Mouse (Mus musculus) fibroblast of lung, adult 2 months (primary cell): ENCODE measurements at regions not wholly inside any gene's neighbourhood (a gene's known extent, or its start where the extent isn't known, plus 50 kb on each side); places are given as distances from the start of the nearest gene placed in this dataset.

Source experiments
- DNase-seq: peaks from one replicate; pipeline ENCODE4 v3.0.0-alpha.2; 2011; ENCODE audit warnings: low read depth

- DNase-seq, result no peak
These were observed 70.7 kb downstream of the Setd4 start for GRCm38 (mm10) chr16:93533205-93533604.

- DNase-seq, result no peak
These were observed 71.9 kb downstream of the Setd4 start for GRCm38 (mm10) chr16:93531937-93532336.

GRCm38 (mm10) chr16:93522485-93522884, 81.4 kb downstream of the Setd4 start:
- DNase-seq, result no peak

GRCm38 (mm10) chr16:93520481-93520880, 83.4 kb downstream of the Setd4 start:
- peak; percentile 46 for DNase-seq

GRCm38 (mm10) chr16:93518620-93519019, 85.2 kb downstream of the Setd4 start:
- no peak for DNase-seq

- no peak for DNase-seq
These were observed 87.1 kb downstream of the Setd4 start for GRCm38 (mm10) chr16:93516793-93517192.

GRCm38 (mm10) chr16:93515456-93515941, 88.4 kb downstream of the Setd4 start:
- no peak for DNase-seq

GRCm38 (mm10) chr16:93513616-93514041, 90.2 kb downstream of the Setd4 start:
- DNase-seq, result no peak

- DNase-seq, result no peak
These were observed 91.9 kb downstream of the Setd4 start for GRCm38 (mm10) chr16:93511988-93512387.

- DNase-seq, result no peak
These were observed 92.3 kb downstream of the Setd4 start for GRCm38 (mm10) chr16:93511517-93511916.

- no peak for DNase-seq
These were observed 105.1 kb downstream of the Setd4 start for GRCm38 (mm10) chr16:93498800-93499199.

GRCm38 (mm10) chr16:93493337-93494002, 110.4 kb downstream of the Setd4 start:
- no peak for DNase-seq

- DNase-seq, result no peak
These were observed 117.0 kb downstream of the Setd4 start for GRCm38 (mm10) chr16:93486646-93487550.

- no peak for DNase-seq
These were observed 133.9 kb downstream of the Setd4 start for GRCm38 (mm10) chr16:93469957-93470356.

- DNase-seq, result no peak
These were observed 138.1 kb downstream of the Setd4 start for GRCm38 (mm10) chr16:93465741-93466140.

- DNase-seq, result no peak
These were observed 139.0 kb downstream of the Setd4 start for GRCm38 (mm10) chr16:93464898-93465297.

- no peak for DNase-seq
These were observed 140.5 kb downstream of the Setd4 start for GRCm38 (mm10) chr16:93463405-93463804.

- DNase-seq, result no peak
These were observed 141.6 kb downstream of the Setd4 start for GRCm38 (mm10) chr16:93462286-93462610.

- DNase-seq, result no peak
These were observed 142.2 kb downstream of the Setd4 start for GRCm38 (mm10) chr16:93461406-93462285.

- no peak for DNase-seq
These were observed 144.2 kb downstream of the Setd4 start for GRCm38 (mm10) chr16:93459497-93460240.
